Mouse (Mus musculus) liver, adult 2 months (tissue): Measurements from ENCODE around the gene Plcl1. TPM values are rescaled to one million over a fixed set of nuclear protein-coding genes. Genes with fewer than 3 reads are reported as not detected.

Experiments used
- DNase-seq: peaks from one replicate; pipeline ENCODE4 v3.0.0-alpha.2; 2011; ENCODE audit warnings: low read depth, low spot score; ENCODE audit errors: extremely low read depth
- H3K27ac ChIP-seq: fragments of 200-500 bp; replicated peaks from 2 replicates; pipeline ENCODE4 v1.5.1; 2012; ENCODE audit warnings: low read depth, mild to moderate bottlenecking, control low read depth, inconsistent platforms, low read length; ENCODE audit not compliant: insufficient read depth
- H3K27me3 ChIP-seq: fragments of 200-500 bp; 2 replicates; pipeline ENCODE4 v1.6.1; 2012; ENCODE audit warnings: mild to moderate bottlenecking, moderate library complexity, low read length, inconsistent platforms; ENCODE audit not compliant: control insufficient read depth, insufficient read depth
- H3K36me3 ChIP-seq: fragments of 200-500 bp; 2 replicates; pipeline ENCODE4 v1.6.1; 2012; ENCODE audit warnings: low read length, inconsistent platforms; ENCODE audit not compliant: control insufficient read depth, insufficient read depth
- H3K4me1 ChIP-seq: fragments of 200-500 bp; 2 replicates; pipeline ENCODE4 v1.6.1; 2011; ENCODE audit warnings: low read length; ENCODE audit not compliant: control insufficient read depth, insufficient read depth
- H3K4me3 ChIP-seq: fragments of 200-500 bp; 2 replicates; pipeline ENCODE4 v1.5.1; 2011; ENCODE audit warnings: low read depth, mild to moderate bottlenecking, control low read depth, low read length, moderate library complexity; ENCODE audit not compliant: insufficient read depth
- H3K79me2 ChIP-seq: fragments of 200-500 bp; 2 replicates; pipeline ENCODE4 v1.6.1; 2012; ENCODE audit warnings: inconsistent platforms, mild to moderate bottlenecking, low read length, moderate library complexity; ENCODE audit not compliant: control insufficient read depth, insufficient read depth
- H3K9ac ChIP-seq: fragments of 200-500 bp; 2 replicates; pipeline ENCODE4 v1.6.1; 2012; ENCODE audit warnings: low read depth, mild to moderate bottlenecking, control low read depth, inconsistent platforms, low read length
- CTCF ChIP-seq: fragments of 200-500 bp; IDR thresholded peaks from 2 replicates; pipeline ENCODE4 v1.5.1; 2011; ENCODE audit warnings: low read depth, low read length, control low read depth
- POLR2A ChIP-seq: fragments of 200-500 bp; IDR thresholded peaks from 2 replicates; pipeline ENCODE4 v1.6.1; 2011; ENCODE audit warnings: low read length, control low read depth; ENCODE audit not compliant: insufficient read depth; ENCODE audit errors: extremely low read depth
- WGBS: fragments of 180-500 bp; shearing (Covaris S2); methylation state at CpG from one replicate; pipeline ENCODE4 v1.1.7; 2018; 5-methylcytosine and 5-hydroxymethylcytosine counted together
- polyA plus RNA-seq: library from polyadenylated mRNA; depleted of rRNA; stranded (reverse); fragments of >200 nt; gene quantifications from 2 replicates; pipeline ENCODE4 v1.2.3, GENCODE M21; 2012
- total RNA-seq: library from RNA; depleted of rRNA; stranded (reverse); fragments of >200 nt; gene quantifications from 2 replicates; pipeline ENCODE4 v1.2.3, GENCODE M21; 2014

Gene Plcl1
- total and polyA plus RNA-seq, 2 experiments = 0.09 to 0.65 TPM

DNA sequence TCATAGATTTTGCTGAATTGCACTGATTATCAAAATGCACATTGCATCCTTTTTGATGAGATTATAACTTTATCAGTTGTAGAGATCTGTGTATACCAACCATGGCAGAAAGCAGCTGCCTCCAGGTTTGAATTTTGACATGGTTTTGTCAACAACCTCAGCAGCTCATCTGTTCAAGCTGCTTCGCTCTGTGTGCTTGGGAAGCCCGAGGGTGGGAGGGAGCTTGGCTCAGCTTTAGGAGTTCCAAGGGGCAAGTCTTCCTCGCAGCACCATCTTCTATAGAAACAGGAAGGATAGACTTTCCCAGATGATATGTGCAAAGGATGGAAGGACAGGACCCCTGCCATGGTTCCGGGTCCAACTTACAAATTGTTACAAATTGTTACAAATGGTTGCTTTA lies 32.9 kb downstream of the Plcl1 start:
- Histone ChIP-seq H3K36me3 (no peaks in the 10 kb centered on the region), H3K9ac (no peak overlapping the region), H3K4me3 (no peak overlapping the region), H3K79me2 (no peaks in the 10 kb centered on the region), H3K4me1 (no peaks in the 10 kb centered on the region), H3K27ac (no peak overlapping the region), H3K27me3 (no peaks in the 10 kb centered on the region)
- WGBS = 62% methylated on average over 4 of the region's 4 CpGs
- no peak for DNase-seq
- no peak for TF ChIP-seq POLR2A

DNA sequence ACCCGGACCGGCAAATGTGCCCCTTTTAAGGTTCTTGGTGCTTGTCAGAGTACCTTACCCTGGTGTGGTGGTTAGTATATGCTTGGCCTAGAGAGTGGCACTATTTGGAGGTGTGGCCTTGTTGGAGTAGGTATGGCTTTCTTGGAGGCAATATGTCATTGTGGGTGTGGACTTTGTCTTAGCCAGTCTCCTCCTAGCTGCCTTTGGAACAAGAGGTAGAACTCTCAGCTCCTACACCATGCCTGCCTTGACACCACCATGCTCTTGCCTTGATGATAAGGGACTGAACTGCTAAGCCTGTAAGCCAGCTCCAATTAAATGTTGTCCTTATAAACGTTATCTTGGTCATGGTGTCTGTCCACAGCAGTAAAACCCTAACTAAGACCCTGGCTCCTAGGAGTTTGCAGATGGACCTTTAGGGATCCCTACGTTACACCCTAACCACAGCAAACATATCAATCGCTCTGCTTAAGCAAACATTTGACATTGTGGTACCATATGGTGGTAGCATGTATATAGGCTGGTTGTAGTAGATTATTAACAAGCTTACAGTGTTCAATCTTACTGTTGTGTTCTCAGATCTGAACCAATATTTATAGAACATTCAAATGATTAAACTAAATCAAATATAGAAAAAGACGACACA lies 39.4 kb downstream of the Plcl1 start:
- H3K27ac ChIP-seq = no peak overlapping the region
- no peak for TF ChIP-seq CTCF
- no peak for TF ChIP-seq POLR2A
- H3K36me3 ChIP-seq = no peaks in the 10 kb centered on the region
- no peak overlapping the region for H3K4me3 ChIP-seq
- H3K4me1 ChIP-seq = no peaks in the 10 kb centered on the region
- no peaks in the 10 kb centered on the region for H3K27me3 ChIP-seq
- no peak for DNase-seq
- no peaks in the 10 kb centered on the region for H3K79me2 ChIP-seq
- no peak overlapping the region for H3K9ac ChIP-seq
- 50% methylated on average over 6 of the region's 6 CpGs for WGBS

DNA sequence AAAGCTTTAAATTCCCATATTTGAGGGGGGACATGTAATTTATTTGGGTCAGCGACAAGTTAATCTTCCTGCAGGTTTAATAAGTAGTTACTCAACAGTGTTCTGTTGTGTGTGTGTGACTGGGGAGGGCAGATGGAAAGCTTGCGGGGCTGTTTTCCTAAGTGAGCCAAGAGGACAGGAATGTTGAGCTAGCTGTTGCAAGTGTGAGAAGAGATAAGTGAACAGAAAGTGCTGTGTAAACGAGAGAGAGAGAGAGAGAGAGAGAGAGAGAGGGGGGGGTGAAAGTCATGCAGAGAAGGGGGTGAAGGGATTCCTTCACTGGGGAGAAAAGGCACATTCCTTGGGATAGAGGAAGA lies 39.9 kb downstream of the Plcl1 start:
- WGBS = 35% methylated on average over 3 of the region's 3 CpGs
- H3K4me1 ChIP-seq = no peaks in the 10 kb centered on the region
- no peak for TF ChIP-seq POLR2A
- no peak for TF ChIP-seq CTCF

DNA sequence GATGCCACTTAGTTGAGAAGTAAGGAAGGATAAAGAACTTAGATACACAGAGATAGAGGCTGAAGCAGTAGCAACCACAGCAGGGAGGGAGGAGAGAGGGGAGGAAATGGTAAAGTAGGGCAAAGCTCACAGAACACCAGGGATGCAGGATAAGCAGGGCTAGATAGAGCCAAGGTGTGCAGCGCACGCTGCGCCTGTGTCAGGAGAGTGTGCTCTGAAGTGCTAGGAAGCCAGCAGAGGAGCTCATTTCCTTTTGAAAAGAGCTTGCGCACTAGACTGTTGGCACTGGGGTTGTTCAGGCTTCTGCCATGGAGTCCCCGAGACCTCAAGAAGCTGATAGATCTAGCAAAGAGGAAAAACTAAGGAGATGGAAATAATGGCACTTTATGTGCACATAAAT lies 40.6 kb downstream of the Plcl1 start:
- Histone ChIP-seq H3K9ac (no peak overlapping the region), H3K4me3 (no peak overlapping the region), H3K79me2 (no peaks in the 10 kb centered on the region), H3K27ac (no peak overlapping the region), H3K4me1 (no peaks in the 10 kb centered on the region), H3K36me3 (no peaks in the 10 kb centered on the region), H3K27me3 (no peaks in the 10 kb centered on the region)
- 83% methylated on average over 5 of the region's 5 CpGs for WGBS
- no peak for TF ChIP-seq CTCF
- TF ChIP-seq POLR2A = no peak
- no peak for DNase-seq

More for the DNA sequence above, 39.9 kb downstream of the Plcl1 start:
- H3K79me2 ChIP-seq = no peaks in the 10 kb centered on the region
- H3K36me3 ChIP-seq = no peaks in the 10 kb centered on the region
- no peak overlapping the region for H3K9ac ChIP-seq
- H3K27me3 ChIP-seq = no peaks in the 10 kb centered on the region
- no peak overlapping the region for H3K4me3 ChIP-seq
- no peak overlapping the region for H3K27ac ChIP-seq
- no peak for DNase-seq

DNA sequence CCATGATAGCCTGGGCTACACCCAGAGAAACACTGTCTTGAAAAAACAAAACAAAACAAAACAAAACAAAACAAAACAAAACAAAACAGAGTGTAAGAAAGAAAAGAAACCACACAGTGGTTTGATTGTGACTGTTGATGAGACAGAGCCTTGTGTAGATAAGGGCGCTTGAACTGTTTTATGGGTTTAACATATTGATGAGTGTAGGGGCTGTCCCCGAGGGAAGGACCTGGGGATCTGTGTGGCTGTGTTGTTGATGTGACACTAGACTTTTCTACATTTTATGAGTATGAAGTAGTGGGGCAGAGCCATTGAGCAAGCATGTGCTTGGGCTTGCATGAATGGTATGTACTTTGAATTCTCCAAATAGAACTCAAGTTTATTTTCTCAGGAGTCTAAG lies 41.2 kb downstream of the Plcl1 start:
- no peak overlapping the region for H3K27ac ChIP-seq
- H3K27me3 ChIP-seq = no peaks in the 10 kb centered on the region
- DNase-seq = no peak
- no peak overlapping the region for H3K9ac ChIP-seq
- WGBS = 70% methylated on average over 2 of the region's 2 CpGs
- H3K4me1 ChIP-seq = no peaks in the 10 kb centered on the region
- TF ChIP-seq CTCF = no peak
- no peak for TF ChIP-seq POLR2A
- no peaks in the 10 kb centered on the region for H3K79me2 ChIP-seq
- no peak overlapping the region for H3K4me3 ChIP-seq
- H3K36me3 ChIP-seq = no peaks in the 10 kb centered on the region

DNA sequence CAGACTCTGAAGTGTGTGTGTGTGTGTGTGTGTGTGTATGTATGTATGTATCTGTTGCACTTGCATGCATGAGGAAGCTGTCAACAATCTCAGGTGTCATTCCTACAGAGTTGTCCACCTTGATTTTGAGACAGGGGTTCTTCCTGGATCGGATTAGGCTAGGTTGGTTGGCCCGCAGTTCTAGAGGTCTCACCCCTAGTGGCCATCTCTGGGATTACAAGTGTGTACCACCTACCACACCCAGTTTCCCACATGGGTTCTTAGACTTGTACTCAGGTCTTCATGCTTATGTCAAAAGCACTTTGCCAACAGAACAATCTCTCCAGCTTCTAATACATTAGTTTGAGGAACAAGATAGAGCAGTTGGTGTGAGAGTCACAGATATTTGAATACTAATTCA lies 41.9 kb downstream of the Plcl1 start:
- WGBS = 83% methylated on average over 2 of the region's 2 CpGs
- H3K27ac ChIP-seq = no peak overlapping the region
- H3K9ac ChIP-seq = no peak overlapping the region
- no peaks in the 10 kb centered on the region for H3K27me3 ChIP-seq
- no peak for DNase-seq
- peak; percentile 6; the same call in 1 of the 2 replicates for TF ChIP-seq CTCF
- TF ChIP-seq POLR2A = no peak
- H3K79me2 ChIP-seq = no peaks in the 10 kb centered on the region
- no peaks in the 10 kb centered on the region for H3K4me1 ChIP-seq
- H3K4me3 ChIP-seq = no peak overlapping the region
- H3K36me3 ChIP-seq = no peaks in the 10 kb centered on the region
